Mouse (Mus musculus) forebrain, embryonic 15.5 days (tissue): ENCODE measurements at regions not wholly inside any gene's neighbourhood (a gene's known extent, or its start where the extent isn't known, plus 50 kb on each side); places are given as distances from the start of the nearest gene placed in this dataset.

Source experiments
- ATAC-seq: fragments of 200-750 bp; cut with Nextera tagmentation; replicated peaks from 2 replicates; pipeline ENCODE4 v1.8.0; 2017; ENCODE audit warnings: mild to moderate bottlenecking, moderate TSS enrichment, moderate library complexity
- H3K27ac ChIP-seq: fragments of 300-500 bp; sonication (generic); replicated peaks from 2 replicates; pipeline ENCODE4 v1.5.1; 2015; ENCODE audit warnings: mild to moderate bottlenecking, inconsistent platforms
- H3K27me3 ChIP-seq: fragments of 300-500 bp; sonication (generic); 2 replicates; pipeline ENCODE4 v1.6.1; 2015; ENCODE audit warnings: inconsistent platforms
- H3K36me3 ChIP-seq: fragments of 300-500 bp; sonication (generic); 2 replicates; pipeline ENCODE4 v1.6.1; 2015; ENCODE audit warnings: mild to moderate bottlenecking, inconsistent platforms
- H3K4me1 ChIP-seq: fragments of 300-500 bp; sonication (generic); 2 replicates; pipeline ENCODE4 v1.6.1; 2015; ENCODE audit warnings: inconsistent platforms
- H3K4me2 ChIP-seq: fragments of 300-500 bp; sonication (generic); replicated peaks from 2 replicates; pipeline ENCODE4 v1.6.1; 2015; ENCODE audit warnings: mild to moderate bottlenecking, inconsistent platforms
- H3K4me3 ChIP-seq: fragments of 300-500 bp; sonication (generic); 2 replicates; pipeline ENCODE4 v1.5.1; 2015; ENCODE audit warnings: mild to moderate bottlenecking, inconsistent platforms
- H3K9ac ChIP-seq: fragments of 300-500 bp; sonication (generic); replicated peaks from 2 replicates; pipeline ENCODE4 v1.6.1; 2015; ENCODE audit warnings: mild to moderate bottlenecking, inconsistent platforms
- H3K9me3 ChIP-seq: fragments of 300-500 bp; sonication (generic); 2 replicates; pipeline ENCODE4 v1.6.1; 2016; ENCODE audit warnings: inconsistent platforms
- whole genome bisulfite sequencing: fragments of 180-500 bp; shearing (Covaris S2); methylation state at CpG from one replicate; pipeline ENCODE4 v1.1.7; 2015; ENCODE audit warnings: mixed read lengths; 5-methylcytosine and 5-hydroxymethylcytosine counted together

GRCm38 (mm10) chr8:8376379-8376778 is 284.7 kb downstream of the Efnb2 start:
- H3K36me3 ChIP-seq, result no peaks in the 10 kb centered on the region
- H3K27me3 ChIP-seq, result no peaks in the 10 kb centered on the region
- peak; percentile 67 for ATAC-seq
- H3K9ac ChIP-seq, result no peak overlapping the region
- no peak overlapping the region for H3K4me2 ChIP-seq
- 25% methylated on average over 2 of the region's 2 CpGs for WGBS
- H3K9me3 ChIP-seq, result no peaks in the 10 kb centered on the region
- H3K4me3 ChIP-seq, result no peak overlapping the region
- no peak overlapping the region for H3K27ac ChIP-seq
- H3K4me1 ChIP-seq, result peaks cover 12% of the 10 kb centered on the region; the same call in 1 of the 2 replicates

GRCm38 (mm10) chr8:8367282-8367871 is 293.7 kb downstream of the Efnb2 start:
- WGBS, result 84% methylated on average over 4 of the region's 4 CpGs
- no peak overlapping the region for H3K27ac ChIP-seq
- no peak overlapping the region for H3K4me3 ChIP-seq
- no peak overlapping the region for H3K9ac ChIP-seq
- H3K27me3 ChIP-seq, result no peaks in the 10 kb centered on the region
- H3K4me2 ChIP-seq, result no peak overlapping the region
- no peaks in the 10 kb centered on the region for H3K4me1 ChIP-seq
- no peaks in the 10 kb centered on the region for H3K36me3 ChIP-seq
- no peak for ATAC-seq
- H3K9me3 ChIP-seq, result no peaks in the 10 kb centered on the region

- ATAC-seq, result no peak
- no peak overlapping the region for H3K4me2 ChIP-seq
- H3K9me3 ChIP-seq, result no peaks in the 10 kb centered on the region
- no peak overlapping the region for H3K4me3 ChIP-seq
- no peak overlapping the region for H3K9ac ChIP-seq
- no peak overlapping the region for H3K27ac ChIP-seq
- no peaks in the 10 kb centered on the region for H3K4me1 ChIP-seq
- WGBS, result 62% methylated on average over 7 of the region's 7 CpGs
- H3K27me3 ChIP-seq, result no peaks in the 10 kb centered on the region
- no peaks in the 10 kb centered on the region for H3K36me3 ChIP-seq
These were observed 299.0 kb downstream of the Efnb2 start for GRCm38 (mm10) chr8:8361941-8362537.

- Histone ChIP-seq H3K4me1 (no peaks in the 10 kb centered on the region), H3K27me3 (no peaks in the 10 kb centered on the region), H3K36me3 (no peaks in the 10 kb centered on the region), H3K27ac (no peak overlapping the region), H3K9me3 (no peaks in the 10 kb centered on the region), H3K9ac (no peak overlapping the region), H3K4me2 (no peak overlapping the region), H3K4me3 (no peak overlapping the region)
- no peak for ATAC-seq
These were observed 300.5 kb downstream of the Efnb2 start for GRCm38 (mm10) chr8:8360586-8360985.

GRCm38 (mm10) chr8:8354977-8355376 is 306.1 kb downstream of the Efnb2 start:
- no peaks in the 10 kb centered on the region for H3K4me1 ChIP-seq
- WGBS, result 53% methylated on average over 4 of the region's 4 CpGs
- H3K4me3 ChIP-seq, result no peak overlapping the region
- H3K9ac ChIP-seq, result no peak overlapping the region
- H3K9me3 ChIP-seq, result no peaks in the 10 kb centered on the region
- no peaks in the 10 kb centered on the region for H3K27me3 ChIP-seq
- no peak overlapping the region for H3K4me2 ChIP-seq
- no peak for ATAC-seq
- no peaks in the 10 kb centered on the region for H3K36me3 ChIP-seq
- no peak overlapping the region for H3K27ac ChIP-seq

GRCm38 (mm10) chr8:8344661-8345060 is 316.4 kb downstream of the Efnb2 start:
- WGBS, result 83% methylated on average over 2 of the region's 2 CpGs
- Histone ChIP-seq H3K9ac (no peak overlapping the region), H3K9me3 (no peaks in the 10 kb centered on the region), H3K4me3 (no peak overlapping the region), H3K36me3 (no peaks in the 10 kb centered on the region), H3K4me2 (no peak overlapping the region), H3K27me3 (no peaks in the 10 kb centered on the region), H3K4me1 (no peaks in the 10 kb centered on the region), H3K27ac (no peak overlapping the region)
- no peak for ATAC-seq

GRCm38 (mm10) chr8:8335256-8335972 is 325.6 kb downstream of the Efnb2 start:
- Histone ChIP-seq H3K27me3 (no peaks in the 10 kb centered on the region), H3K4me2 (no peak overlapping the region), H3K9ac (no peak overlapping the region), H3K4me1 (0 out of 2 replicates have a peak, but pooled peaks cover 5% of the 10 kb centered on the region), H3K36me3 (no peaks in the 10 kb centered on the region), H3K4me3 (no peak overlapping the region), H3K27ac (no peak overlapping the region), H3K9me3 (no peaks in the 10 kb centered on the region)
- 57% methylated on average over 19 of the region's 19 CpGs for WGBS
- no peak for ATAC-seq

GRCm38 (mm10) chr8:8334515-8334914 is 326.5 kb downstream of the Efnb2 start:
- ATAC-seq, result no peak
- 0 out of 2 replicates have a peak, but pooled peaks cover 5% of the 10 kb centered on the region for H3K4me1 ChIP-seq
- no peaks in the 10 kb centered on the region for H3K36me3 ChIP-seq
- no peak overlapping the region for H3K9ac ChIP-seq
- H3K9me3 ChIP-seq, result no peaks in the 10 kb centered on the region
- H3K4me3 ChIP-seq, result no peak overlapping the region
- WGBS, result 83% methylated on average over 7 of the region's 7 CpGs
- no peak overlapping the region for H3K4me2 ChIP-seq
- no peak overlapping the region for H3K27ac ChIP-seq
- H3K27me3 ChIP-seq, result no peaks in the 10 kb centered on the region

GRCm38 (mm10) chr8:8331249-8331648 is 329.8 kb downstream of the Efnb2 start:
- Histone ChIP-seq H3K36me3 (no peaks in the 10 kb centered on the region), H3K4me3 (no peak overlapping the region), H3K27ac (no peak overlapping the region), H3K9ac (no peak overlapping the region), H3K9me3 (no peaks in the 10 kb centered on the region), H3K4me1 (peaks cover 18% of the 10 kb centered on the region), H3K4me2 (no peak overlapping the region), H3K27me3 (no peaks in the 10 kb centered on the region)
- 71% methylated on average over 7 of the region's 7 CpGs for WGBS
- no peak for ATAC-seq

- whole genome bisulfite sequencing, result 31% methylated on average over 7 of the region's 7 CpGs
- no peak overlapping the region for H3K4me2 ChIP-seq
- no peak overlapping the region for H3K4me3 ChIP-seq
- H3K27me3 ChIP-seq, result no peaks in the 10 kb centered on the region
- no peaks in the 10 kb centered on the region for H3K9me3 ChIP-seq
- no peak for ATAC-seq
- no peaks in the 10 kb centered on the region for H3K36me3 ChIP-seq
- H3K27ac ChIP-seq, result no peak overlapping the region
- peaks cover 28% of the 10 kb centered on the region for H3K4me1 ChIP-seq
- H3K9ac ChIP-seq, result no peak overlapping the region
These were observed 332.9 kb downstream of the Efnb2 start for GRCm38 (mm10) chr8:8328010-8328666.

GRCm38 (mm10) chr8:8326066-8326834 is 334.8 kb downstream of the Efnb2 start:
- Histone ChIP-seq H3K9ac (no peak overlapping the region), H3K4me3 (no peak overlapping the region), H3K4me1 (peaks cover 28% of the 10 kb centered on the region), H3K27me3 (no peaks in the 10 kb centered on the region), H3K27ac (no peak overlapping the region; the same call in 1 of the 2 replicates), H3K9me3 (no peaks in the 10 kb centered on the region), H3K4me2 (peak overlapping the region; percentile 5; the same call in 1 of the 2 replicates), H3K36me3 (no peaks in the 10 kb centered on the region)
- WGBS, result 47% methylated on average over 16 of the region's 16 CpGs
- 0 out of 2 replicates have a peak, but pooled peaks have one; percentile 34 for ATAC-seq
